Mouse (Mus musculus) neural tube, embryonic 14.5 days (tissue): ENCODE measurements at regions not wholly inside any gene's neighbourhood (a gene's known extent, or its start where the extent isn't known, plus 50 kb on each side); places are given as distances from the start of the nearest gene placed in this dataset.
"Not testable (repeated sequence)": the region's sequence is repeated elsewhere in the genome, so short reads cannot be mapped to it uniquely, and the experiment has no call there.

ENCODE experiments used
- ATAC-seq: fragments of 200-750 bp; cut with Nextera tagmentation; 2 replicates; pipeline ENCODE4 v1.8.0; 2017; ENCODE audit warnings: low read depth, mild to moderate bottlenecking, moderate TSS enrichment, moderate library complexity
- H3K27ac ChIP-seq: fragments of 300-500 bp; sonication (generic); 2 replicates; pipeline ENCODE4 v1.5.1; 2014; ENCODE audit warnings: low read depth, mild to moderate bottlenecking, control low read depth, low read length, moderate library complexity, mixed read lengths
- H3K27me3 ChIP-seq: fragments of 300-500 bp; sonication (generic); 2 replicates; pipeline ENCODE4 v1.6.1; 2014; ENCODE audit warnings: low read length; ENCODE audit not compliant: control insufficient read depth, insufficient read depth
- H3K36me3 ChIP-seq: fragments of 300-500 bp; sonication (generic); 2 replicates; pipeline ENCODE4 v1.6.1; 2014; ENCODE audit warnings: low read length, mixed read lengths; ENCODE audit not compliant: control insufficient read depth, insufficient read depth
- H3K4me1 ChIP-seq: fragments of 300-500 bp; sonication (generic); 2 replicates; pipeline ENCODE4 v1.6.1; 2014; ENCODE audit warnings: low read length; ENCODE audit not compliant: control insufficient read depth, insufficient read depth
- H3K4me2 ChIP-seq: fragments of 300-500 bp; sonication (generic); 2 replicates; pipeline ENCODE4 v1.6.1; 2014; ENCODE audit warnings: mild to moderate bottlenecking, low read depth, low read length, control low read depth
- H3K4me3 ChIP-seq: fragments of 300-500 bp; sonication (generic); 2 replicates; pipeline ENCODE4 v1.5.1; 2014; ENCODE audit warnings: low read depth, low read length, control low read depth, mixed read lengths
- H3K9ac ChIP-seq: fragments of 300-500 bp; sonication (generic); replicated peaks from 2 replicates; pipeline ENCODE4 v1.6.1; 2014; ENCODE audit warnings: low read depth, mild to moderate bottlenecking, control low read depth, low read length, mixed read lengths
- H3K9me3 ChIP-seq: fragments of 300-500 bp; sonication (generic); 2 replicates; pipeline ENCODE4 v1.6.1; 2016; ENCODE audit warnings: low read length; ENCODE audit not compliant: control insufficient read depth
- WGBS: fragments of 180-500 bp; shearing (Covaris S2); extraction: QIAGEN DNeasy Blood & Tissue Kit; methylation state at CpG from one replicate; pipeline ENCODE4 v1.1.7; 2014; 5-methylcytosine and 5-hydroxymethylcytosine counted together

DNA sequence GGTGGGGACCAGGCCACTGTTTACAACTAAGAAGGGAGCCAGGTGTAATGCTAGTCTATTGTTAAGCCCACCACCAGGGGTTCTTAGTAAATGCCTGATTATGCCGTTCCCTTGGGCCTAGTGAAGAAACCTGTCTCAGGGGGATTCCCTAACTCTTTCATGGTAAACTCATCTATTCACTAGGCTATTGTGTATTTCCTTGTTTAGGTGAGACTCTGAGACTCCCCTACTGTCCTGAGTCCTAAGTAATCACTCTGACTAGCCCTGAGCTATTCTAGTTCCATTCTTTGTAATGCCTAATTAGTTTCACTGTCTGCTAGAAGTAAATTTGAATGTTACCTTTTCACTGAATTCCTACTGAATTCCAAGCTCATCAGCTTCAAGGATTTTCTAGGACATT lies 545.3 kb upstream of the Gje1 start:
- H3K36me3 ChIP-seq, H3K4me3 ChIP-seq, H3K9ac ChIP-seq, H3K9me3 ChIP-seq, ATAC-seq, H3K4me1 ChIP-seq, H3K27ac ChIP-seq, H3K4me2 ChIP-seq, H3K27me3 ChIP-seq: not testable (repeated sequence)
- 33% methylated on average over 1 of the region's 1 CpGs for WGBS

DNA sequence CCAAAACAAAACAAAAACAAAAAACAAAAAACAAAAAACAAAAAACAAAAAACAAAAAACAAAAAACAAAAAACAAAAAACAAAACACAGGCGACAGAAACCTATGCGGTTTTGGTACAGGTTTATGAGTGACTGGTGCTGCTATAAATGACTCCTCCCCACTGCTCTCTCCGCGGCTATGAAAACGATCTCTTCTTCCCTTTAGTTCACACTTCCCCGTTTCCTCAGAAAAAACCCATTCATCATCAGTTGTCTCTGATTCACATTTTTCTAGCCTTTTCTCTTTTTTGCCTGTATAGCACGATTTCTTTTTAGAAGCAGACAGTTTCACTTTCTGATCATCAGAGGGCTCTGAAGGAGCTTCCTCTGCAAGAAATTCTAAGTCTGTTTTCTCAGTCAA lies 544.3 kb upstream of the Gje1 start:
- not testable (repeated sequence) for H3K9ac ChIP-seq, H3K9me3 ChIP-seq, H3K27me3 ChIP-seq, H3K27ac ChIP-seq, H3K4me1 ChIP-seq, H3K36me3 ChIP-seq, H3K4me3 ChIP-seq, ATAC-seq, H3K4me2 ChIP-seq
- WGBS, result 87% methylated on average over 7 of the region's 7 CpGs

DNA sequence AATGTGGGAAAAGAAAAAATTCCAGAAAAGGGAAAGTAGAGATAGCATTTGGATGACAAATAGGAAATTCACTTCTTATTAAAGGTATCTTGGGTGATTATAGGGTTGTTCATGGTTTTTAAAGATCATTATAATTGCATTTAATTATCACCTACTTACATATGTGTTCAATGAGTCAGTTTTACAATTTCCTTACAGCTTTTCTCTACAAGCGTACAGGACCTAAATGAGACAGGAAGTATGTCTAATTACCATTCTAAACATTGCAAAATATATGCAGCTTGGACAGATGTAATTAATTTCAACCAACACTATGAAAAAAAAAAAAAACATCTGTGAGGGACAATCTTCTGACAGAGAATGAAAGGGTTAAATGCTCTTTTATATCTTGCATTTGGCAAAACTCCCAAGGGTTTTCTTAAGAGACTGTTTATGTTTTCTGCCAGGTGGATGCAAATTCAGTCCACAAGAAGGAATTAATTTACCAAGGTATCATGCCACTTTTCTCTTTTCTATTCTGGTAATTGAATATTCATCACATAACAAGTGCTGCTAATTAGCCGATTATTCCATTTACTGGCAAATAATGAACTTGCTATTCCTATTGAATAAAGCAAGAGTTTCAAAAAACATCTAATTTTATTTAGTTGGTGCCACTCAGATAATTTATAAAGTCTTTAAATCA lies 531.5 kb upstream of the Gje1 start:
- H3K9me3 ChIP-seq, result no peaks in the 10 kb centered on the region
- no peak overlapping the region for H3K9ac ChIP-seq
- no peaks in the 10 kb centered on the region for H3K27me3 ChIP-seq
- H3K4me2 ChIP-seq, result no peak overlapping the region
- no peak for ATAC-seq
- H3K36me3 ChIP-seq, result no peaks in the 10 kb centered on the region
- no peak overlapping the region for H3K4me3 ChIP-seq
- 64% methylated on average over 2 of the region's 2 CpGs for WGBS
- no peak overlapping the region for H3K27ac ChIP-seq
- H3K4me1 ChIP-seq, result no peaks in the 10 kb centered on the region

DNA sequence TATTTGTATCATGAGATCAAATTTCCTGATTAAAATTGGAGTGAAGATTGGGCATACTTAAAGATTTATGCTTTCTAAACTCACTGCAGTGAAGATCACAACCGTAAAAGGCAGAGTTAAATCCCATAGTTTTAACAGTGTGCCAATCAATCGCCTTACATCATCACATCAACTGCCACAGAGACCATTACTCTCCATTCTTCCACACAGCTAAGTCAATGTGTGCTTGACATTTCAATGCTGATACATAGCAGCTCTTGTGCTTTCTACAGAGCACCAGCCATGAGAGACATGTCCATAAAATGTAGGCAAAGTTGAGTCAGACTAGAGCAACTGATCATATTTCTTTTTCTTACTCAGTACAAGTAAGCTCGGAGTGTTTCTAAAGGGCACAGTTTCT lies 530.9 kb upstream of the Gje1 start:
- Histone ChIP-seq H3K9me3 (no peaks in the 10 kb centered on the region), H3K9ac (no peak overlapping the region), H3K4me2 (no peak overlapping the region), H3K27me3 (no peaks in the 10 kb centered on the region), H3K4me1 (no peaks in the 10 kb centered on the region), H3K36me3 (no peaks in the 10 kb centered on the region), H3K27ac (no peak overlapping the region), H3K4me3 (no peak overlapping the region)
- WGBS, result 86% methylated on average over 3 of the region's 3 CpGs
- no peak for ATAC-seq

DNA sequence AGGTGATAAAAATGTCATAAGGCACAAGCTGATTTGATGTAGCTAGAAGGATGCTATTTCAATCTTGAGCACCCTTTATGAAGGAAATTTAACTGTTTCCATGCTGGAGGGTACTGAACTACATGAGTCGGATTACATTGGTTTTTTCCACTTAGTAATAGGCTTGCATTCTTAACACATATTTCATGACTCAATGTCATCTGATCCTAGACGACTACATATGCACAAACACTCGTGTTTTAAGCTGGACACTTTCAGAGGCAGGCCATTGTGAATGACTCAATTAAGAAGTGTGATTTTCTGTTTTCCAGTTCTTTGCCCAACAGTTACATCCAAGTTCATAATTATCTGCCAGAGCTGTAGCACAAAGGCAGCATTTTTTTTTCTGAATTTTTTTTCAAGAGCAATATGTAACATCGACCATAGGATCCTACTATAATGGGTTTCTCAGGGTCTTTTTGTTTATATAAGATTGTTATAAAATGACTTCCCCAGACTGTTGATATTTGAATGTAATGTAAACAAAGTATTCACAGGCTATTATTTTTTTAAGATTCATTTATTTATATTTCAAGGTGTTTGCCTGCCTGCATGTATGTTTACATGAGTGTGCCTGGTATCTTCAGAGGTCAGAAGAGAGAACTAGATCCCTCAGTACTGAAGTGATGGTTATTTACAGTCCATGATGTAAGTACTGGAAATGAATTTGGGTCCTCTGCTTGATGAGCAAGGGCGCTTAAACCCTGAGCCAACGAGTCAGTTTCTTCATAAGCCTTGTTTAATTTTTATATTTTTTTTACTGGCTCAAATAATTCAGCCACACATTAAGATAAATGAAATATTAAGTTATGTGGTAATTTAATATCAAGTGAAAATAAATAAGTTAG lies 526.6 kb upstream of the Gje1 start:
- no peaks in the 10 kb centered on the region for H3K36me3 ChIP-seq
- H3K9ac ChIP-seq, result no peak overlapping the region
- no peak overlapping the region for H3K4me3 ChIP-seq
- H3K27ac ChIP-seq, result no peak overlapping the region
- 81% methylated on average over 6 of the region's 6 CpGs for WGBS
- H3K4me2 ChIP-seq, result no peak overlapping the region
- H3K4me1 ChIP-seq, result no peaks in the 10 kb centered on the region
- H3K27me3 ChIP-seq, result no peaks in the 10 kb centered on the region
- no peaks in the 10 kb centered on the region for H3K9me3 ChIP-seq
- ATAC-seq, result no peak

DNA sequence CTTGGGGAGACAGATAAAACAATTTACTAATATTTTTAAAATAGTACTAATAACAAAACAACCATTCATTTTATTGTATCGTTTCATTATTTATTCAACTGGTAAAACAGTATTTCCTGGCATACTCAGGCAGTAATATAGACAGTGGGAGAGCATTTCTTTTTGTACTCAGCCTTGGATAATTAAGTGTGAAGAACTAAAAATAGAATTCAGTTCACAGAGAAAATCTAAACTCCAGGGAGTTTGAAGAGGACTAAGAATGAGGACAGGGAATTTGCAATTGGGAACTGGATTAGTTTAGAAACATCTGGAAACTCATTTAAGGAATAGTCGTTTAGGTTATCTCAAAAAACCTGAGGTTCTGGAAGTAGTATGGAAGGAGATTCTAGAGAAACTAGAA lies 525.4 kb upstream of the Gje1 start:
- WGBS, result 67% methylated on average over 2 of the region's 2 CpGs

DNA sequence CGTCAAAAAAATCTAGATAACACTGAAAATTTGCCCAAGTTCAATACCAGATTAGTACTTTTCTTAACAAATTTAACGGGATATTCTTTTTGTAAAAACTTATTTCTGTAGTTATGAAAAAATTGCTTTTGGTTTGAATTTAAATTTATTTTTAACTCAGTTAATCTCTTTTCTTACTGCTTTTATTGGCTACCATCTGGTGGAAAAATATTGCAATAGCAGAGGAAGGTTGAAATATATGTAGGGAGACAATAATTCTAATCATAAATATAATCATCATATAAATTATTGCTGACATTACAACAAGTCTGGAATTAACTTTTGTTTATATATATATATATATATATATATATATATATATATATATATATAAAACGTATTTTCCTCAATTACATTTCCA lies 500.9 kb upstream of the Gje1 start:
- H3K36me3 ChIP-seq, result no peaks in the 10 kb centered on the region
- H3K27me3 ChIP-seq, result no peaks in the 10 kb centered on the region
- ATAC-seq, result no peak
- no peak overlapping the region for H3K4me3 ChIP-seq
- H3K4me1 ChIP-seq, result no peaks in the 10 kb centered on the region
- no peak overlapping the region for H3K4me2 ChIP-seq
- H3K27ac ChIP-seq, result no peak overlapping the region
- no peak overlapping the region for H3K9ac ChIP-seq
- H3K9me3 ChIP-seq, result no peaks in the 10 kb centered on the region
- WGBS, result 87% methylated on average over 3 of the region's 3 CpGs

More for the DNA sequence above, 525.4 kb upstream of the Gje1 start:
- Histone ChIP-seq H3K4me1 (no peaks in the 10 kb centered on the region), H3K27ac (no peak overlapping the region), H3K4me2 (no peak overlapping the region), H3K36me3 (no peaks in the 10 kb centered on the region), H3K27me3 (no peaks in the 10 kb centered on the region), H3K4me3 (no peak overlapping the region), H3K9me3 (no peaks in the 10 kb centered on the region), H3K9ac (no peak overlapping the region)
- ATAC-seq, result no peak

DNA sequence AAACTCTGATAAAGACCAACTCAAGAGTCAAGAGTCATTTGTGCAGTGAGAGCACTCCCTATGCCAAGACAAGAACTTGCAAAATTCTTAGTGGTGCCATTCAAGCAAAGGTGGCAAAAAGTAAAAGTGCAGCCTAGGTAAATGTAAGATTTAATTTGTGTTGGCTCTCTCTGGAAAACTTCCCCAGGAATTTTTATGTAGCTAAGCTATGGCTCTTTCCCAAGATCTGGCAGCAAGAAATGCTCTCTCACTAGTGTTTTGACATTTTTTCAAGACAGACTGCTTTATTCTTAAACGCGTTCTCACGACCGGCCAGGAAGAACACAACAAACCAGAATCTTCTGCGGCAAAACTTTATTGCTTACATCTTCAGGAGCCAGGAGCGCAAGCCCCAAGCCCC lies 461.6 kb upstream of the Gje1 start:
- Histone ChIP-seq H3K9ac (no peak overlapping the region), H3K27me3 (no peaks in the 10 kb centered on the region), H3K27ac (no peak overlapping the region), H3K4me1 (no peaks in the 10 kb centered on the region), H3K36me3 (no peaks in the 10 kb centered on the region), H3K4me2 (no peak overlapping the region), H3K4me3 (no peak overlapping the region), H3K9me3 (no peaks in the 10 kb centered on the region)
- 96% methylated on average over 6 of the region's 6 CpGs for WGBS
- no peak for ATAC-seq

DNA sequence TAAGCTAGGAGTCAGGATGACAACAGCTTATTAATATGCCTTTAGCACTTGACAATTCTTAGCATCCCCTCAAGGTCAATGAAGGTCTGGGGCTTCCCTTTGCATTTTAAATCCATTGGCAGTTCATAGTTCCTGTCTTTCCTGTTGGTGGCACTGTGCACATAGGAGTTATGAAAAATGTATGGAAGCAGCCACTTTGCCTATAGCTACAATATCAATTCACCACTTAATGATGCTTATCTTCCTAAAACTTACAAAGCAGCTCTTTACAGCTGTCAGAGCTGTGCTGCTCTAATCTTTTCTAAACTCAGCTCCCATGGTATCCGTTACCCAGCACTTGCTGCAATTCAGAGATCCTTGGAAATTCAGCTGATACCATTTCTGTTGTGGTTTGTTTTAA lies 456.4 kb upstream of the Gje1 start:
- Histone ChIP-seq H3K27me3 (no peaks in the 10 kb centered on the region), H3K27ac (no peak overlapping the region), H3K36me3 (no peaks in the 10 kb centered on the region), H3K4me1 (no peaks in the 10 kb centered on the region), H3K4me3 (no peak overlapping the region), H3K9me3 (no peaks in the 10 kb centered on the region), H3K4me2 (no peak overlapping the region), H3K9ac (no peak overlapping the region)
- ATAC-seq, result no peak
- 70% methylated on average over 1 of the region's 1 CpGs for WGBS
